Mouse (Mus musculus) intestine, embryonic 16.5 days (tissue): ENCODE results near the gene Ndufs8. TPM values are rescaled to one million over a fixed set of nuclear protein-coding genes. Genes with fewer than 3 reads are reported as not detected.

Experiments used
- ATAC-seq: fragments of 200-750 bp; cut with Nextera tagmentation; 2 replicates; pipeline ENCODE4 v1.8.0; 2017; ENCODE audit warnings: moderate TSS enrichment, moderate library complexity
- H3K27ac ChIP-seq: fragments of 300-500 bp; sonication (generic); 2 replicates; pipeline ENCODE4 v1.5.1; 2014; ENCODE audit warnings: mild to moderate bottlenecking, low read length
- H3K27me3 ChIP-seq: fragments of 300-500 bp; sonication (generic); replicated peaks from 2 replicates; pipeline ENCODE4 v1.6.1; 2014; ENCODE audit warnings: low read length, control low read depth, mixed read lengths; ENCODE audit not compliant: control insufficient read depth, insufficient read depth
- H3K36me3 ChIP-seq: fragments of 300-500 bp; sonication (generic); 2 replicates; pipeline ENCODE4 v1.6.1; 2014; ENCODE audit warnings: low read length, control low read depth; ENCODE audit not compliant: control insufficient read depth, insufficient read depth
- H3K4me1 ChIP-seq: fragments of 300-500 bp; sonication (generic); 2 replicates; pipeline ENCODE4 v1.6.1; 2014; ENCODE audit warnings: low read length, control low read depth, mixed read lengths; ENCODE audit not compliant: control insufficient read depth, insufficient read depth
- H3K4me2 ChIP-seq: fragments of 300-500 bp; sonication (generic); 2 replicates; pipeline ENCODE4 v1.6.1; 2014; ENCODE audit warnings: low read depth, low read length, control low read depth
- H3K4me3 ChIP-seq: fragments of 300-500 bp; sonication (generic); 2 replicates; pipeline ENCODE4 v1.5.1; 2014; ENCODE audit warnings: mild to moderate bottlenecking, low read length
- H3K9ac ChIP-seq: fragments of 300-500 bp; sonication (generic); 2 replicates; pipeline ENCODE4 v1.6.1; 2014; ENCODE audit warnings: low read depth, low read length
- H3K9me3 ChIP-seq: fragments of 300-500 bp; sonication (generic); 2 replicates; pipeline ENCODE4 v1.6.1; 2016; ENCODE audit warnings: low read length, control low read depth; ENCODE audit not compliant: control insufficient read depth
- WGBS: fragments of 180-500 bp; shearing (Covaris S2); extraction: QIAGEN DNeasy Blood & Tissue Kit; methylation state at CpG from one replicate; pipeline ENCODE4 v1.1.7; 2014; 5-methylcytosine and 5-hydroxymethylcytosine counted together
- polyA plus RNA-seq: library from polyadenylated mRNA; unstranded; fragments of >200 nt; fragmentation: Nextera tagmentation; extraction: Ambion mirVana; gene quantifications from 2 replicates; pipeline ENCODE4 v1.2.1, GENCODE M21; 2015

The Ndufs8 gene
- polyA plus RNA-seq, 1 experiment from 2014 or later: 424 TPM

- Histone ChIP-seq H3K4me1 (peaks cover 29% of the 10 kb centered on the region), H3K27me3 (no peaks in the 10 kb centered on the region), H3K4me2 (no peak overlapping the region), H3K36me3 (peaks cover 17% of the 10 kb centered on the region), H3K4me3 (no peak overlapping the region), H3K9me3 (no peaks in the 10 kb centered on the region), H3K27ac (no peak overlapping the region), H3K9ac (no peak overlapping the region; the same call in 1 of the 2 replicates)
- no peak for ATAC-seq
- WGBS: 82% methylated on average over 12 of the region's 12 CpGs
These were observed 9.6 kb downstream of the Ndufs8 start for GRCm38 (mm10) chr19:3902966-3903365.

- 92% methylated on average over 4 of the region's 4 CpGs for WGBS
- Histone ChIP-seq H3K9me3 (no peaks in the 10 kb centered on the region), H3K4me1 (peaks cover 9% of the 10 kb centered on the region), H3K27ac (no peak overlapping the region), H3K4me2 (no peak overlapping the region), H3K4me3 (no peak overlapping the region), H3K9ac (no peak overlapping the region), H3K27me3 (no peaks in the 10 kb centered on the region), H3K36me3 (peaks cover 23% of the 10 kb centered on the region)
- ATAC-seq: no peak
These were observed 13.0 kb downstream of the Ndufs8 start for GRCm38 (mm10) chr19:3899618-3900017.

- Histone ChIP-seq H3K27me3 (no peaks in the 10 kb centered on the region), H3K4me3 (no peak overlapping the region), H3K9ac (no peak overlapping the region), H3K36me3 (peaks cover 27% of the 10 kb centered on the region), H3K4me2 (no peak overlapping the region), H3K4me1 (peaks cover 3% of the 10 kb centered on the region; the same call in 1 of the 2 replicates), H3K9me3 (no peaks in the 10 kb centered on the region), H3K27ac (no peak overlapping the region)
- 88% methylated on average over 7 of the region's 7 CpGs for WGBS
- ATAC-seq: no peak
These were observed 13.6 kb downstream of the Ndufs8 start for GRCm38 (mm10) chr19:3898952-3899351.

GRCm38 (mm10) chr19:3897557-3897956, 15.0 kb downstream of the Ndufs8 start:
- Histone ChIP-seq H3K27ac (no peak overlapping the region), H3K4me2 (no peak overlapping the region), H3K36me3 (peaks cover 24% of the 10 kb centered on the region), H3K4me3 (no peak overlapping the region), H3K4me1 (no peaks in the 10 kb centered on the region), H3K27me3 (no peaks in the 10 kb centered on the region), H3K9me3 (no peaks in the 10 kb centered on the region), H3K9ac (no peak overlapping the region)
- WGBS: 91% methylated on average over 5 of the region's 5 CpGs
- ATAC-seq: no peak

GRCm38 (mm10) chr19:3896208-3896607, 16.4 kb downstream of the Ndufs8 start:
- peaks cover 16% of the 10 kb centered on the region for H3K36me3 ChIP-seq
- no peak overlapping the region for H3K9ac ChIP-seq
- no peaks in the 10 kb centered on the region for H3K9me3 ChIP-seq
- H3K27me3 ChIP-seq: no peaks in the 10 kb centered on the region
- no peak for ATAC-seq
- 95% methylated on average over 10 of the region's 10 CpGs for WGBS
- no peak overlapping the region for H3K4me2 ChIP-seq
- no peak overlapping the region for H3K4me3 ChIP-seq
- no peaks in the 10 kb centered on the region for H3K4me1 ChIP-seq
- no peak overlapping the region; the same call in 1 of the 2 replicates for H3K27ac ChIP-seq

GRCm38 (mm10) chr19:3895171-3895631, 17.4 kb downstream of the Ndufs8 start:
- H3K36me3 ChIP-seq: peaks cover 19% of the 10 kb centered on the region
- peak; percentile 52 for ATAC-seq

GRCm38 (mm10) chr19:3894294-3894693, 18.3 kb downstream of the Ndufs8 start:
- Histone ChIP-seq H3K36me3 (peaks cover 19% of the 10 kb centered on the region), H3K27me3 (no peaks in the 10 kb centered on the region), H3K4me1 (no peaks in the 10 kb centered on the region), H3K4me2 (no peak overlapping the region), H3K9me3 (no peaks in the 10 kb centered on the region), H3K9ac (no peak overlapping the region), H3K27ac (no peak overlapping the region), H3K4me3 (no peak overlapping the region)
- no peak for ATAC-seq
- 89% methylated on average over 2 of the region's 2 CpGs for WGBS

More at GRCm38 (mm10) chr19:3895171-3895631, 17.4 kb downstream of the Ndufs8 start:
- H3K27me3 ChIP-seq: no peaks in the 10 kb centered on the region
- no peak overlapping the region for H3K9ac ChIP-seq
- H3K4me3 ChIP-seq: no peak overlapping the region
- H3K27ac ChIP-seq: no peak overlapping the region
- H3K9me3 ChIP-seq: no peaks in the 10 kb centered on the region
- no peak overlapping the region for H3K4me2 ChIP-seq
- H3K4me1 ChIP-seq: no peaks in the 10 kb centered on the region
- 15% methylated on average over 3 of the region's 3 CpGs for WGBS

- Histone ChIP-seq H3K4me1 (no peaks in the 10 kb centered on the region), H3K36me3 (peaks cover 22% of the 10 kb centered on the region), H3K4me2 (no peak overlapping the region), H3K27ac (no peak overlapping the region), H3K27me3 (no peaks in the 10 kb centered on the region), H3K9me3 (no peaks in the 10 kb centered on the region), H3K9ac (no peak overlapping the region), H3K4me3 (no peak overlapping the region)
- 90% methylated on average over 4 of the region's 4 CpGs for WGBS
- 0 out of 2 replicates have a peak, but pooled peaks have one; percentile 3 for ATAC-seq
These were observed 18.9 kb downstream of the Ndufs8 start for GRCm38 (mm10) chr19:3893545-3894116.

GRCm38 (mm10) chr19:3890181-3890580, 22.4 kb downstream of the Ndufs8 start:
- Histone ChIP-seq H3K9ac (no peak overlapping the region), H3K9me3 (no peaks in the 10 kb centered on the region), H3K27ac (no peak overlapping the region), H3K27me3 (no peaks in the 10 kb centered on the region), H3K4me2 (no peak overlapping the region), H3K4me1 (no peaks in the 10 kb centered on the region), H3K36me3 (peaks cover 22% of the 10 kb centered on the region), H3K4me3 (no peak overlapping the region)
- 80% methylated on average over 8 of the region's 8 CpGs for WGBS
- no peak for ATAC-seq

- Histone ChIP-seq H3K4me3 (no peak overlapping the region), H3K4me1 (no peaks in the 10 kb centered on the region), H3K27ac (no peak overlapping the region), H3K36me3 (peaks cover 19% of the 10 kb centered on the region), H3K9me3 (no peaks in the 10 kb centered on the region), H3K9ac (no peak overlapping the region), H3K27me3 (no peaks in the 10 kb centered on the region), H3K4me2 (no peak overlapping the region)
- no peak for ATAC-seq
- 90% methylated on average over 5 of the region's 5 CpGs for WGBS
These were observed 23.5 kb downstream of the Ndufs8 start for GRCm38 (mm10) chr19:3889096-3889495.
